Mouse (Mus musculus): ENCODE measurements around the gene Jam3. TPM values are rescaled to one million over a fixed set of nuclear protein-coding genes. Genes with fewer than 3 reads are reported as not detected.

The Jam3 gene
- total and polyA plus RNA-seq, 3 experiments: 0.17 to 2.0 (median 0.72) TPM

DNA sequence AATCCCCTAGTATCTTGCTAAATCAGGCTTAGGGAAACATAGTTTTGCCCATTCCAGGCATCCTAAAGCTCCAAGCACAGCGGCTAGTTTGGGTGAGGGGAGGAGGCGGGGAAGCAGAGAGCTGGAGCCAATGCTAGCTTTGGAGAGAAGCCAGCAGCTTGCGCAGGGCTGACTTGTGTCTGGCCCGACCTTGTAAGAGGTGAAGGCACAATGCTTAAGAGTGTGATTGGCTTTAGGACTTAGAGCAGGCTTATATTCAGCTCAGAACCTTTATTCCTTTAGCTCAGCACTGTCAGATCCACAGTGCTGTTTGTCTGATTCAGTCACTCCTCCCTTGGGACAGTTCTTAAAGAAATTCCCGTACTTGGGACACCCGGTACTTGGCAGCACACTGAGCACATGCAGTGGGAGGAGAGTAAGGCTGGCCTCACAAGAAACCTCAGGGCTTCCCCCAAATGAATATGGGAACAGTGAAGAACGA, 36.3 kb upstream of the Jam3 start:
- Histone ChIP-seq H3K79me2 (replicated peaks; ENCODE audit: control insufficient read depth, extremely low read depth, insufficient read depth, poor library complexity, severe bottlenecking) (no peaks in the 10 kb centered on the region), H3K9ac (ENCODE audit: insufficient read depth, low read depth) (no peak overlapping the region), H3K27me3 (replicated peaks) (no peaks in the 10 kb centered on the region), H3K36me3 (replicated peaks in 1 of 2; ENCODE audit: control insufficient read depth in 1 of 2, insufficient read depth in 1 of 2, low read length in 1 of 2) (no peaks in the 10 kb centered on the region), H3K9me3 (replicated peaks; ENCODE audit: low read length) (no peaks in the 10 kb centered on the region), H3K4me1 (ENCODE audit: control insufficient read depth in 1 of 2, insufficient read depth in 2 of 2) (peaks cover 14 to 44% of the 10 kb centered on the region in 2 experiments), H3K27ac (ENCODE audit: insufficient read depth, low read depth) (no peak overlapping the region), H3K4me2 (ENCODE audit: insufficient read depth, low read depth, poor library complexity, severe bottlenecking) (peak overlapping the region; percentile 53), H3K4me3 (replicated peaks in 1 of 3; ENCODE audit: low read depth in 2 of 3, low read length in 2 of 3, poor library complexity in 1 of 3) (peak overlapping the region in 2 of 3 experiments; percentile 34 to 45)
- in situ Hi-C loops (cut with MboI; ENCODE audit: low pct_ligation_motif_present, low pct_unique_long_range_greater_than_20kb, low sequenced_read_pairs): no loop called here
- dilution Hi-C loops (cut with MboI; ENCODE audit: extremely low pct_ligation_motif_present, extremely low pct_unique_long_range_greater_than_20kb, low sequenced_read_pairs): no loop called here
- DNase-seq (ENCODE audit: extremely low read depth): no peak
- TF ChIP-seq POLR2AphosphoS2 (IDR thresholded peaks at IDR 0.05; ENCODE audit: low read depth, low read length) (no peak), CHD1 (IDR thresholded peaks at IDR 0.05; ENCODE audit: low read depth, low read length) (no peak), KAT2A (IDR thresholded peaks at IDR 0.05; ENCODE audit: insufficient replicate concordance, low read length) (no peak), RCOR1 (conservative IDR thresholded peaks at IDR 0.05; ENCODE audit: low read depth, low read length) (no peak), IRF4 (IDR thresholded peaks at IDR 0.05; ENCODE audit: low read depth, low read length) (peak; percentile 14; the same call in 1 of the 2 replicates), RAD21 (IDR thresholded peaks at IDR 0.05; ENCODE audit: low read depth, low read length) (no peak), USF1 (IDR thresholded peaks at IDR 0.05; ENCODE audit: low read depth, low read length) (no peak), HCFC1 (IDR thresholded peaks at IDR 0.05; ENCODE audit: low read depth, low read length) (no peak), GABPA (IDR thresholded peaks at IDR 0.05; ENCODE audit: insufficient replicate concordance, low read depth, low read length) (no peak), TBP (conservative IDR thresholded peaks at IDR 0.05; ENCODE audit: low read depth, low read length) (no peak), ZC3H11A (IDR thresholded peaks at IDR 0.05; ENCODE audit: low read depth, low read length) (no peak), ETS1 (conservative IDR thresholded peaks at IDR 0.05; ENCODE audit: low read depth, low read length) (peak; percentile 7; the same call in 1 of the 2 replicates), SMC3 (IDR thresholded peaks at IDR 0.05; ENCODE audit: low read depth, low read length) (no peak), BHLHE40 (IDR thresholded peaks at IDR 0.05; ENCODE audit: low read depth, low read length) (peak; percentile 82), PAX5 (IDR thresholded peaks at IDR 0.05; ENCODE audit: low read length) (no peak), MAX (IDR thresholded peaks at IDR 0.05; ENCODE audit: low read length) (0 out of 2 replicates have a peak, but pooled peaks have one; percentile 10), ZKSCAN1 (IDR thresholded peaks at IDR 0.05; ENCODE audit: borderline replicate concordance, low read depth, low read length) (no peak)

DNA sequence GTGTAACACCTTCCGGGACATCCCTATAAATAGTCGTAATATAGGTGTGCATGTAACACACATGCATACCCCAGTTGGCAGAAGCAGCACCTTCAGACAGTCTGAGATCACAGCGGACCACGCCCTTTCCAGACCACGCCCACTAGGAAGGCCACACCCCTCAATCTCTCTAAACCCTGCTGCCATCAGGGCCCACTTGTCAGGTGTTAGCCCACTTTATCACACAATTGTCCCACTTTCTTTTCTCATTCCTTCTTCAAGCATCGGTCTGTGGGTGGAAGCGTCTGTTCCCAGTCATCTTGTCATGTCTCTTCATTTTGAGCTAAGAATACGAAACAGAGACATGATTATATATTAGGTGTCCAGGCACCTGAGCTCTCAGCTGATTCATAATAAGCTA, 35.2 kb upstream of the Jam3 start:
- Histone ChIP-seq H3K9ac (ENCODE audit: insufficient read depth, low read depth) (no peak overlapping the region), H3K9me3 (replicated peaks; ENCODE audit: low read length) (no peaks in the 10 kb centered on the region), H3K4me3 (replicated peaks in 1 of 3; ENCODE audit: low read depth in 2 of 3, low read length in 2 of 3, poor library complexity in 1 of 3) (no peak overlapping the region), H3K4me2 (ENCODE audit: insufficient read depth, low read depth, poor library complexity, severe bottlenecking) (no peak overlapping the region), H3K36me3 (replicated peaks in 1 of 2; ENCODE audit: control insufficient read depth in 1 of 2, insufficient read depth in 1 of 2, low read length in 1 of 2) (no peaks in the 10 kb centered on the region), H3K27ac (ENCODE audit: insufficient read depth, low read depth) (no peak overlapping the region), H3K79me2 (replicated peaks; ENCODE audit: control insufficient read depth, extremely low read depth, insufficient read depth, poor library complexity, severe bottlenecking) (no peaks in the 10 kb centered on the region), H3K4me1 (ENCODE audit: control insufficient read depth in 1 of 2, insufficient read depth in 2 of 2) (peaks cover 14 to 44% of the 10 kb centered on the region in 2 experiments), H3K27me3 (replicated peaks) (no peaks in the 10 kb centered on the region)
- in situ Hi-C loops (cut with MboI; ENCODE audit: low pct_ligation_motif_present, low pct_unique_long_range_greater_than_20kb, low sequenced_read_pairs) (no loop called here), dilution Hi-C loops (cut with MboI; ENCODE audit: extremely low pct_ligation_motif_present, extremely low pct_unique_long_range_greater_than_20kb, low sequenced_read_pairs) (no loop called here)
- DNase-seq (ENCODE audit: extremely low read depth): peak; percentile 26
- no peak for TF ChIP-seq CHD1 (IDR thresholded peaks at IDR 0.05; ENCODE audit: low read depth, low read length)
- no peak for TF ChIP-seq TBP (conservative IDR thresholded peaks at IDR 0.05; ENCODE audit: low read depth, low read length)
- no peak for TF ChIP-seq JUND (conservative IDR thresholded peaks at IDR 0.05; ENCODE audit: low read depth, low read length)
- TF ChIP-seq ZKSCAN1 (IDR thresholded peaks at IDR 0.05; ENCODE audit: borderline replicate concordance, low read depth, low read length): no peak
- TF ChIP-seq GABPA (IDR thresholded peaks at IDR 0.05; ENCODE audit: insufficient replicate concordance, low read depth, low read length): no peak
- TF ChIP-seq JUN (IDR thresholded peaks at IDR 0.05; ENCODE audit: insufficient read depth, low read depth, low read length): no peak
- no peak for TF ChIP-seq NRF1 (IDR thresholded peaks at IDR 0.05; ENCODE audit: low read depth, low read length)
- TF ChIP-seq E2F4 (IDR thresholded peaks at IDR 0.05; ENCODE audit: insufficient replicate concordance, low read depth, low read length): no peak
- no peak for TF ChIP-seq MXI1 (IDR thresholded peaks at IDR 0.05; ENCODE audit: low read depth, low read length)
- TF ChIP-seq SIN3A (IDR thresholded peaks at IDR 0.05; ENCODE audit: low read length): no peak
- TF ChIP-seq MAX (IDR thresholded peaks at IDR 0.05; ENCODE audit: low read length): no peak
- no peak for TF ChIP-seq CHD2 (IDR thresholded peaks at IDR 0.05; ENCODE audit: low read length)
- TF ChIP-seq MYC (IDR thresholded peaks at IDR 0.05; ENCODE audit: low read depth, low read length): no peak
- TF ChIP-seq ELF1 (IDR thresholded peaks at IDR 0.05; ENCODE audit: low read depth, low read length): no peak
- TF ChIP-seq MEF2A (IDR thresholded peaks at IDR 0.05; ENCODE audit: borderline replicate concordance, low read depth, low read length): no peak
- TF ChIP-seq USF2 (conservative IDR thresholded peaks at IDR 0.05; ENCODE audit: low read depth, low read length): no peak
- TF ChIP-seq ETS1 (conservative IDR thresholded peaks at IDR 0.05; ENCODE audit: low read depth, low read length): no peak

All from CH12.LX (cell line).